Mouse (Mus musculus) lung, postnatal 10 days (tissue): ENCODE data around the gene Apol9b.

Experiments
- DNase-seq: peaks from one replicate; pipeline ENCODE4 v3.0.0; 2021

Apol9b gene

GRCm38 (mm10) chr15:77748414-77748813 lies 19.6 kb downstream of the Apol9b start:
- no peak for DNase-seq

GRCm38 (mm10) chr15:77749717-77750116 lies 20.9 kb downstream of the Apol9b start:
- no peak for DNase-seq

- DNase-seq, result peak; percentile 61
Observed at GRCm38 (mm10) chr15:77750461-77750860, 21.6 kb downstream of the Apol9b start.

GRCm38 (mm10) chr15:77752443-77752842 lies 23.6 kb downstream of the Apol9b start:
- DNase-seq, result no peak

- no peak for DNase-seq
Observed at GRCm38 (mm10) chr15:77755132-77755531, 26.3 kb downstream of the Apol9b start.

- no peak for DNase-seq
Observed at GRCm38 (mm10) chr15:77756081-77756480, 27.2 kb downstream of the Apol9b start.

GRCm38 (mm10) chr15:77756848-77757247 lies 28.0 kb downstream of the Apol9b start, which contains the start of gene Apol8:
Gene Apol8 (minus strand): TSS chr15:77757003.
- peak; percentile 74 for DNase-seq

- DNase-seq, result no peak
Observed at GRCm38 (mm10) chr15:77757586-77758226, 28.9 kb downstream of the Apol9b start.

- DNase-seq, result no peak
Observed at GRCm38 (mm10) chr15:77760037-77760436, 31.2 kb downstream of the Apol9b start.

- DNase-seq, result no peak
Observed at GRCm38 (mm10) chr15:77761083-77761482, 32.2 kb downstream of the Apol9b start.

- DNase-seq, result peak; percentile 69
Observed at GRCm38 (mm10) chr15:77761561-77762380, 32.9 kb downstream of the Apol9b start.

GRCm38 (mm10) chr15:77763050-77763449 lies 34.2 kb downstream of the Apol9b start:
- DNase-seq, result no peak

GRCm38 (mm10) chr15:77763702-77764101 lies 34.9 kb downstream of the Apol9b start:
- DNase-seq, result no peak

GRCm38 (mm10) chr15:77764391-77765006 lies 35.7 kb downstream of the Apol9b start:
- DNase-seq, result peak; percentile 87

- DNase-seq, result no peak
Observed at GRCm38 (mm10) chr15:77765484-77766093, 36.8 kb downstream of the Apol9b start.

- DNase-seq, result no peak
Observed at GRCm38 (mm10) chr15:77766981-77767380, 38.1 kb downstream of the Apol9b start.

- no peak for DNase-seq
Observed at GRCm38 (mm10) chr15:77770341-77770740, 41.5 kb downstream of the Apol9b start.

- no peak for DNase-seq
Observed at GRCm38 (mm10) chr15:77770942-77771341, 42.1 kb downstream of the Apol9b start.

GRCm38 (mm10) chr15:77773099-77773915 lies 44.5 kb downstream of the Apol9b start:
- no peak for DNase-seq

- DNase-seq, result no peak
Observed at GRCm38 (mm10) chr15:77774303-77774702, 45.5 kb downstream of the Apol9b start.

- DNase-seq, result peak; percentile 85
Observed at GRCm38 (mm10) chr15:77775186-77775963, 46.5 kb downstream of the Apol9b start.
